Mouse (Mus musculus) left cerebral cortex, postnatal 36 days (tissue): Measurements from ENCODE around the gene Samd4. TPM values are rescaled to one million over a fixed set of nuclear protein-coding genes. Genes with fewer than 3 reads are reported as not detected.
"Not testable (repeated sequence)": the region's sequence is repeated elsewhere in the genome, so short reads cannot be mapped to it uniquely, and the experiment has no call there.

Source experiments
- DNase-seq, 2 experiments: peaks; one replicate each; pipeline ENCODE4 v3.0.0; 2021 to 2022; ENCODE audit warnings: low spot score in 2 of 2, mixed read lengths in 1 of 2
- intact Hi-C: fragments of 180-260 bp; cut with DNase I; formaldehyde crosslinking; loops from one replicate; pipeline ENCODE4 v1.15.1; 2025
- total RNA-seq, 2 experiments: library from RNA; stranded (reverse); gene quantifications; 2 replicates each; pipeline ENCODE4 v1.2.3; 2021

Gene Samd4
- total RNA-seq, 2 experiments from 2014 or later, result 25.8 to 27.2 TPM

DNA sequence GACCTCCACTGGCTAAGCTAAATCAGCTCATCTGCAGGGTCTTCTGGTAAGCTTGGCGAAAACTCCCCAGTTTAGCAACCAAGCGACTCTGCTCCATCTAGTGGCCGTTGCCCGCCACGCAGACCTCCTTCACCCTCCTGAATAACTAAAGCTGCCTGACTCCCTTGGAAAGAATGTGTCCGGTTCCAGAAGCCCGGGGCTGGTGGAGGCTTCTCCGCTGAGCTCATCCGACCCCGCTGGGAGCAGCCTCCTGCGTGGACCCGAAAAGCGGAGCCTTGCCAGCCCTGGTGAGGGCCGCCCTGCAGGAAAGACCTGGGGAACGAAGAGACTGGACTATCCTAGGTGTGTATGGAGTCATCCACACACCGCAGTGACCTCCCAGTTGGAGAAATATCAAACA lies 204.1 kb downstream of the Samd4 start:
- DNase-seq, result peak; percentile 48 to 52
- intact Hi-C loops, result loop anchor here (2.0 to 5.0 kb wide), 2 partner anchors 79 to 204 kb away; partner anchors contain the start of gene Samd4

DNA sequence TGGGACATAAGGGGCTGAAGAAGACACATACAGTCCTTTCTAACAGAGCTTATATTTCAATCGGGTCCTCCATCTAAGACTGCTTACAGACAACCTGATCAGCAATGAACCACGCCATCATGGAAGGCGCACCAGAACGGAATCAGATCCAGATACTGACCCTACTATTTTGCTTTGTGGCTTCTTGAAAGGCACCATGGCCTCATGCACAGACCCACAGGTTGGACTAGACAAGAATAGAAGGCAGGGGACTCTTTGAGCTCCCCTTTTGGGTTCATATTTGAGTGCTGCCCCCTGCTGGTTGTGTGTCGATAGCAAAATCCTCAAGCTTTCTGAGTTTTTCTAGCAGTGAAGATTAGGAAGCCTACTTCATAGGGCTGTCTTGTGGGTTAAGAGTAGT lies 204.5 kb downstream of the Samd4 start:
- peak; percentile 63 to 74 for DNase-seq
- intact Hi-C loops, result loop anchor here (2.0 to 5.0 kb wide), 2 partner anchors 80 to 204 kb away; partner anchors contain the start of gene Samd4

DNA sequence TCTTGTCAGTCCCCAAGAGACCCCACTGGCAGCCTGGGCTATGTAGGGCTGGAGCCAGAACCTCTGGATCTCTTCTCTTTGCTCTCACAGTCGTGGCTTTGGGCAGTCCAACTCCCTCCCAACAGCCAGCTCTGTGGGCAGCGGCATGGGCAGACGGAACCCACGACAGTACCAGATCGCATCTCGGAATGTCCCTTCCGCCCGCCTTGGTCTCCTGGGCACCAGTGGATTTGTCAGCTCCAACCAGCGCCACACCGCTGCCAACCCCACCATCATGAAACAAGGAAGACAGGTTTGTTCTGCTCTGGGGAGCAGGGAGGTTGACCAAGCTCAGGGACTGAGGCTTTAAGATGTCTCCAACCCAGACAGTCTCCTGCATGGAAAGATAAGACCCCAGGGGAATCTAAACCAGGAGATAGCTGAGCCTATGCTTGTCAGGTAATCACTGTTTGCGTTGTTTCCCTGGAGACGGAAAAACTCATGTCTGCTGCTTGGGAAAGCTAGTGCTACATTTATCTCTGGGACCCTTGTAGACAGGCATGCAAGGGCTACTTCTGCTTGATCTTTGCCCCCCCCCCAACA lies 205.1 kb downstream of the Samd4 start:
- intact Hi-C loops, result loop anchor here (2.0 to 5.0 kb wide), 2 partner anchors 80 to 205 kb away; partner anchors contain the start of gene Samd4
- DNase-seq, result no peak

DNA sequence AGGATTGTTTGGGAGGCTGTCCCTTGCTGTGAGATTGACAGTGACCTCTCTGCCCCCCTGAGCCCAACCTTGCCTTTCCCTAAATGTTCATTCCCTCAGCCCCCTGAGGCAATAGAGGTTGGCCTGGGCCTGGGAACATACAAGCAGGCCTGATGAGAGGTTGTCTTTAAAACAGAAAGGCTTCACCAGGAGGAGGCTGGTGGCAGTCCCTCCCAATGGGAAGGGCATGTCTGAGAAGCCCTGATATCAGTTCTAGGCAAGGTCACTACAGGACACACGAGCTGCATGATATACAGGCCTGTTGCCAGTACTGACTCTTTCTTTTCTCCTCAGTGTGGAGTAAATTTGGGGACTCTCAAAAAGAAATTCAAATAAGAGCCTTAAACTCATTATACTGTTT lies 205.7 kb downstream of the Samd4 start:
- DNase-seq, result no peak
- intact Hi-C loops, result loop anchor here (5.0 kb wide), 1 partner anchor 81 kb away; no protein-coding TSS in a partner anchor

DNA sequence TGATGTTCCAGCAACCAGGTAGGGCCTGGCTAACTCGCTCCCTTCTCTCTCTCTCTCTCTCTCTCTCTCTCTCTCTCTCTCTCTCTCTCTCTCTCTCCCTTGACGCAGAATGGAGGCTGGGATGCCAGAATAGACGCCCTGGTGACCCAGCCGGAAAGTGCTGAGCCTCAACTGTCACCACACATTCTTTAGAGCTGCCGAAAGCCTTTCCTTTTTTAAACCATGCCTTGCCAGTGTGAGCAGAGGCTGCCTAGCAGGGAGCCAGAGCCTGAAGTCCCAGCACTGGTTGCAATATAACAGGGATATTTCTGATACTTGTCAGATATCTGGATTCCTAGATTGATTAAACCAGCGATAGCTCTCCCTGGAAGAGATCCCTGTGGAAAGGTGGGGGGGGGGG lies 206.5 kb downstream of the Samd4 start:
- DNase-seq, result no peak
- intact Hi-C loops, result loop anchor here (5.0 kb wide), 1 partner anchor 82 kb away; no protein-coding TSS in a partner anchor

DNA sequence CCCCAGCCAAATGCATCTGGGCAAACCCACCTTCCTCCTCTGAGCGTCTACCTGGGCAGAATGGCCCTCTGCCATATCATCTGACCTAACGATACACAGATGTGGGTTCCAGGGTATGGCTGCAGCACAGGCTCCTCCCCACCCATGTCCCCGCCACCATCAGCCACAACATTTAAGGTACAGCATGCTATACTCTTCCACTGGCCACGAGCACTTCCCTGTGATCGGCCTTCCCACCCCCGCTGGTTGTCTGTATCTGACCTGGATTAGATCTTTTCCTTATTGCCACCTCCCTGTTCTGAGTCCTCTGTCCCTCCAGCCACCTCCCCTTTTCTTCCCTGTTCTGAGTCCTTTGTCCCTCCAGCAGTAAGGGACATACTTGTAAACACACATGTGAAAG lies 209.3 kb downstream of the Samd4 start:
- DNase-seq, result no peak
- intact Hi-C loops, result loop anchor here (5.0 kb wide), 1 partner anchor 175 kb away; no protein-coding TSS in a partner anchor

DNA sequence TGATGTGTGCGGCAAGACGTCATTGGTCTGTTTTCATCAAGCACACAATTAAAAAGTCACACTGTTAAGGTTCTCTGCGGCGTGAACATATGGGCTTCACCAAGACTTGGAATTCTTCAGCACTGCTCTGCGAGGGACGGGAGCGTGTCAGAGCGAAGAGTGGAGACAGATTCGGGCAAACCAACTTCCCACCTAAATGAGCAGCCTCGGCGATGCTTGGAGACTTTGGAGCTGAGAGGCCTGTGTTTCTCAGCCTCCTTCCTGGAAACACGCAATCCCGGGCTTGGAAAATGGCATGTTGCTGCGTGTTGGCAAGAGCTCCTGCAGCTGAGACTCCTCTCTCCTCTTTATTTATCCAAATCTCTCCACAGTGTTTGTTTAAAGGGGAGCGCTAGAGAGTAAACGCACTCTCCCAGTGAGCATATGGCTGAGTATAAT lies 210.7 kb downstream of the Samd4 start:
- intact Hi-C loops, result loop anchor here (5.0 kb wide), 1 partner anchor 174 kb away; no protein-coding TSS in a partner anchor
- DNase-seq, result peak; percentile 68 to 69

DNA sequence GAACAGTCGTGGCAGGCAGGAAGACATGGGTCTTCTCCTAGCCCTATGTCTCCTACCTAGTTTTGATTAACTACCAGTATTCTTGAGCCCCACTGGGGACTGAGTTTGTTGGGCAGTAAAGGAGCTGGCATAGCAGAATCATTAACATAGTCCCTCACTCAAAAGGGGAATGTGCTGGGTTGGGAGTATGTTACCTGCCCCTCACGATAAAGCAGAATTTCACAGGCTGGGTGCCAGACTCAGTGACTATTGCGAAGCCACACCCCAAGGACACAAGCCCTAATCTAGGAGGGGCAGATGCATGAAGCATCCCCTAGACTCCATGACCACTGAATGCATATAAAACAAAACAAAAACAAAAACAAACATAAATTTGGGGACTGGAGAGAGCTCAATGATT lies 212.4 kb downstream of the Samd4 start:
- no peak for DNase-seq
- intact Hi-C loops, result no loop called here

DNA sequence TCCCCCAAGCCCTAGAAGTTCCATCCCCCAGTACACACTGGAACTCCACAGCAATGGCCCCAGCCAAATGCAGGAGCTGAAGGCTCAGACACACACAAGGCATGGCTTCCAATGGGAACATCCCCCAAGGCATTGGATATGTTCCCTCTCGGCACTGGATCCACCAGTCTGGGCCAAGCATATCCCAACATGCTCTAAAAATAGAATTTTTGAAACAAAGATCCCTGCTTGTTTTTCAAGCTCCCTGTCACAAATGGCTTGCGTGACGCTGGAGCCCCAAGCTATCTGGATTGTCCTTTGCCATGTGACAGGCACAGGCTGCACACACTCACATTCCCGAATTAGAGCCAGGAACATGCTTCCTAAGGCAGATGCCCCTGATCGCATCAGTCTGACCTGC lies 213.7 kb downstream of the Samd4 start:
- intact Hi-C loops, result no loop called here
- no peak for DNase-seq

DNA sequence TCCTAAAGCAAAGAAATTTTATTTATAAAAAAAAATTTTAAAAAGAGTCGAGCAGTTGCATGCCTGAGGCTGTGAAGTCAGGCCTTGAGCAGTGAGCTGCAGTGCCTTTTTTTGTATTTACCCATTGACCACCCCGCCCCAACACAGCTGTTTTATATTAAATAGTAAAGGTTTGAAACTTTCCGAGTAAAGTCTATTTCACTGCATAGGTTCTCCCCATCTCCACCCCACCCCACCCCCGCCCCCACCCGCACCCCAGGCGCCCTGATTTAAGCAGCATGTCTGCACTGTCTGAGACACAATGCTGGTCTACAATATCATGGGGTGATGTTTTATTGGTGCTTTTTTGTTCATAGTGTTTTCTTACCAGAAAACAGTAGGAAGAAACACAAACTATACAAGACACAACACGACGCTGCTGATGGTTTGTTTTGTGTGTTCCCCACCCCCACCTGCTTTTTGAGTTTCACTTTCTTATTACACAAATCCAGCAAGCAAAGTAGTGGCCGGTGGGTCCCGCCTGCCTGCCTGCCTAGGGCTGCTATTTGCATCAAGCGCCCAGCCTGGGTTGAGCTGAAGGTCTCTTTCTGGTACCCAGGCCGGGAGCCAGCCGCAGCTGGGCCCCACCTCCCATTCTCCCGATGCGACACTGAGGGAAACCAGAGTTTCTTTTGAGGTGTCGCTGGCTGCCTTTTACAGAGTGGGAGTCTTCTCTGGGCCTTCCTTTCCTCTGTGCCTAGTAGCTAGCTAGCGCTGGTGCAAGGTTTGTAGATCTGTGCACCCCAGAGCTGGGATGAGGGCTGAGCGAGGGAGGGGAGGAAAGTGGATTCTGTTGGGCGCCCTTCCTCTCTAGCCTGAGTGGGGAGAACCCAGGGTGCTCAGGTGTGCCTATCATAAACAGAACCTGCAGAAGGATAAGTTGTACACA lies 221.9 kb downstream of the Samd4 start:
- intact Hi-C loops, result no loop called here

DNA sequence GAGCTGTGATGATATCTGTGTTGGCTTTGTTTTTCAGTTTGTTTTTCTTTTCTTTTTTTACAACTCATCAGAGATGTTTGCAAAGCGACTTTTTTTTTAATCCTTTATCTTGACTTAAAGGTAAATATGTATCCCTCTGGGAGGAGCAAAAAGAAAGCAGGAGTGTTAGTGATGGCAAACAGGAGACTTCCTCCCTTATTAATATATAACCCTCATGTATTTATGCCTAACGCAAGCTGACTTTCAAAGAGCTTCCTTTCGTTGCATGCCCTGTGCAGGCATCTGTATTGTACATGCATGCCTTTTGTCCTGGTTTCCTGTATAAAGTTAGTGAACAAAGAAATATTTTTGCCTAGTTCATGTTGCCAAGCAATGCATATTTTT lies 222.5 kb downstream of the Samd4 start:
- intact Hi-C loops, result no loop called here
- DNase-seq, result no peak

More for the DNA sequence above, 221.9 kb downstream of the Samd4 start:
- DNase-seq, result no peak

DNA sequence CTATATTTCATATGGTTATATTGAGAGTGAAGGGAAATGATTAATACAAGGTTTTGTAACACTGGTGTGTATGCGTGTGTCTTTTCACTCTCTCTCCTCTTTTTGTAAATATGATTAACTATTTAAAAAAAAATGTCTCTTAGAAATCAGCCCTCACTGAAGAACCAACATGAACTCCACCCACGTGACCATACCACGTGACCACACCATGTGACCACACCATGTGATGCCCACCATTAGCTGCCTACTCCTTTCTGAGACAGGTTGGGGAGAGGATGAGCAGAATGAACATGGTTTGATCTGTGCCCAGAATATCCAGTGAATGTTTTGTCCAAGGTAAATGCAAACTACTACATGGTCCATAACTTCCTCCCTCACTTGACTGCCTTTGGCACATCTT lies 223.1 kb downstream of the Samd4 start:
- no peak for DNase-seq
- intact Hi-C loops, result no loop called here

DNA sequence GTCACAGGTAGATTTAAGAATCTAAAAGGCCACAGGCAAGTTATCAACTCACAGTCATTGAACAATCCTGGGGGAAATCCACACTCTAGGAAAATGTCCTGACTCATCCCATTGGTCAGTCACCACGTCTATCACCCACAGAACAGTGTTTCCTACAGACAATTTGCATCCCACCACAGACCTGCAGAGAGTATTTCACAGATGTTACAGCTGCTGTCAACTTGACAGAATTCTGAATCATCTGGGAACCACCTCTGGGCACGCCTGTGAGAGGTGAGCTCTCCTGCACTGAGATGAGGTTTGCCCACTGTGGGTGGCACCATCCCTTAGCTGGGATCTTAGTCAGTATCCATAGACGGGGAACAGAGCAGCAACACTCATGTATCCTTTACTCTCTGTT lies 224.8 kb downstream of the Samd4 start:
- intact Hi-C loops, result no loop called here
- DNase-seq, result no peak

DNA sequence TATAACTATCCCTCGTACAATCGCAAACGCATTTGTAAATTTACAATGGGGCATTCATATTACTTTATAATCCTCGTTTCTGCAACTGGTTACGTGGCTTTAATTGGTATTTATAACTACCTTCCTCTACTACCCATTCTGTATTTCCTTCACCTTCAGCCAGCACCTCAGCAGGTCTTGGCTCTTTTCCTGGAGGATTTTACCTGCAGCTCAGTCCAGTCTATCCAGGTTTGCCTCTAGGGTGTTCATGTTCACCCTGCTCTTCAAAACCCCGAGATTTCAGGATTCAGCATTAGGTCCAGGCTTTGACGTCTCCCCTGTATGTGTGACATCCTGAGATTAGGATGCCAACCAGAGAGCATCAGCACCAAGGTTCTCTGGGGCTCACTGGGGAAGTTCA lies 227.7 kb downstream of the Samd4 start:
- DNase-seq, intact Hi-C loops: not testable (repeated sequence)

DNA sequence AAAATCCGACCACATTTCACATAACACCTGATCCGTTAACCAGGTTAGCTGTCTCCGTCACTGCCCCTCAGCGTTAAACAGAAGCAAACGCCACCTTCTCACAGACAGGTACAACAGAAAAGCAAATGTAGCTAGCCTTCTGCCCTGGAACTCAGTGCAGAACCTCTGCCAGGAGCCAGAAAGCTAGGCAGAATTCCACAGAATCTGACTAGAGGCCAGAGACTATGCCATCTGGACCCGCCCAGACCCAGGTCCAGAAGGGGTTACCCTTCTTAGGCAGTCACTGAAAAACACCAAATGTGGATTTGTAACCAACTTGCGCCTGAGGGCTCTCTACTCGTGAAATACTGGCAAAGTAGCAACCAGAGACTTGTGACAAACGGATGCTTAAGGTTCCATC lies 228.7 kb downstream of the Samd4 start:
- intact Hi-C loops, result no loop called here
- no peak for DNase-seq

DNA sequence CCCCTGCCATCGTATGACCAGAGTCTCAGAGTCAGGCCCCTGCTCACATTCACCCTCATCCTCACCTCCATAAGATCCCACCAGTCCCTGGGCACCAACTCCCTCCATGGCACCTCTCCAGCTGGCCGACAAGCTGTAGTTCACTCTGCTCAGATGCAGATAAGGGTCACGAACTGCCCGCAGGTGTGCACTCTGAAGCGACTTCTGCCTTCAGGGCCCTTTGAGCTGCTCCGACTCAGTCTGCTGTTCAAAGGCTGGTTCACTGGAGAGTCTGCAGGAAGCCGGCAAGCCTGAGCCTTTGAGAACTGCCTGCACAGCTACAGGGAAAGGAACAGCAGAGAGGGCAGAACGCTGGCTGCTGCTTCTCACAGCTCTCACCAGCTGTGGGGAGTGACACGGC lies 232.5 kb downstream of the Samd4 start:
- no peak for DNase-seq
- intact Hi-C loops, result no loop called here

DNA sequence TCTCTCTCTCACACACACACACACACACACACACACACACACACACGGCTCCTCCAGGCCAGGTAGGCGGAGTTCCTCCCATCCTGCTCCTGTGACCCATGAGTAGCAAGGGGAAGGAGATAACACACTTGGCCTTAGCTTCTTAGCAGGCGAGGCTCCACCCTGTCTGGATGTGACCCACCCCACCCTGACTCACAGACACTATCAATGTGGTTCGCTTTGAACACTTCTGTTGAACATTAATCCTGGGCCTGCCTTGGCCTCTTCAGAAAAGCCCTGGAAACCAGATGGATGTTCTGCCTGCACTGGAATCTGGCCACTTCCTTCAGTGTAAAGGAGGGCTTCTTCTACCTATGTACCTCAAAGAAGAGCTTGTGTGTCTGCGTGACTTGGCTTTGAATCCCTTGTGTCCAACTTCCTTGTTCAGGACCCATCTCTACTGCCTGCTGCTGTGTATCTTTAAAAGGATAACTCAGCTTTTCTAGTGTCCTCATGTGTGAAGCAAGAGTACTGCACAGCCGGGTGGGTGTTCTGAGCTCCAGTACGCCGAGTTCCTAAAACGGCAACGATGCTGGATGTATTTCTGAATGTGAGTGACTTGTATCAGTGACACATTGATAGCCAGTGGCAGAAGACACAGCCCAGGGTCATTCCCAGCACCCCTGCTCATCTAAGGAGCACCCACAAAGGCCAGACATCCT lies 233.6 kb downstream of the Samd4 start:
- no peak for DNase-seq
- intact Hi-C loops, result no loop called here

DNA sequence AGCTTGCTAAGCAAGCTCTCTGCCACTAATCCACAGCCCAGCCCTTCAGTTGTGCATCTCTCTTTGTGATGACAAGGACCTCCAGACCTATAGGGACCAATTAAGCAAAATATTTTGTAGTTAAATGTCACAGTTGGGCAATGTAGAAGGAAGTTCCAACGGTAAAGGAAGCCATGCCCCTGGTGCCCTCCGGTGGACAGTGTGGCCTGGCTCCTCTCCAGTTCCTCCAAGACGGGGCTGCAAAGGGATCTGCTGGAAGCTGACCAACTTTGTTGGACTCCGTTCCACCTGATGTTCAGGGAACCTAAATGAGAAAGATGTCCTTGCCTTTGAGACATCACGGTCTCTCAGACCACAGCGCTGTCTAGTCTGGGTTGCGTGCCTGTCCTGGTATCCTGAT lies 234.9 kb downstream of the Samd4 start:
- intact Hi-C loops, result no loop called here
- DNase-seq, result no peak

DNA sequence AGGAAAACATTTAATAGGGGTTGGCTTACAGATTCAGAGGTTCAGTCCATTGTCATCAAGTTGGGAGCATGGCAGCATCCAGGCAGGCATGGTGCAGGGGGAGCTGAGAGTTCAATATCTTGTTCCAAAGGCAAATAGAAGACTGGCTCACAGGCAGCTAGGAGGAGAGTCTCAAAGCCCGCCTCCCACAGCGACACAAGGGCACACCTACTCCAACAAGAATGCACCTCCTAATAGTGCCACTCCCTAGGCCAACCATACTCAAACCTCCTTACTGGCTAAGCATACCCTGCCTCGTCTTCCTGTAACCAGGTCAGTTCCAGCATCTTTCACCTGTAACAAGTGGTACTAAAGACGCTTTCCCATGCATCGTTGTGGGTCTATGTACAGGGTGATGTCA lies 245.3 kb downstream of the Samd4 start:
- DNase-seq, result no peak
- intact Hi-C loops, result no loop called here

DNA sequence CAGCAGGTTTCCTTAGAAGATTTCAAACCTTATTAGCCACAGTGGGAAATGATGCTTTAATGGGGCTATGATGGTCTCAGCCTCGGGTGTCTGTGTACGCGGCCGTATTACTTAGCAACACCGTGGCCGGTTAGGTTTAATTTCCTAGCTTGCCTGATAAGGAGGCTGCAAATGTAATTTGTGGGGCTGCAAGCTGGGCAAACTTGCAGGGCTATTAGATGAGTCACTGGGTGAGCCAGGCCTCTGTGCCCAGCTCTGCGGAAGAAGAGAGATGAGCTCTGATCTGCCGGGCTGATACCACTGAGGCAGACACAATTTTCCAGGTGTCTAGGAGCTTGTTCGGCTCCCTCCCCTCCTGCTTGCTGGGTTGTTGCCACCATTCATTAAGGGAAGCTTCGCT lies 251.3 kb downstream of the Samd4 start:
- no peak for DNase-seq
- intact Hi-C loops, result no loop called here
